Mouse (Mus musculus): ENCODE measurements around the gene Polr2h. TPM values are rescaled to one million over a fixed set of nuclear protein-coding genes. Genes with fewer than 3 reads are reported as not detected.

Gene Polr2h
- polyA plus RNA-seq, 1 experiment, result 60.5 TPM

DNA sequence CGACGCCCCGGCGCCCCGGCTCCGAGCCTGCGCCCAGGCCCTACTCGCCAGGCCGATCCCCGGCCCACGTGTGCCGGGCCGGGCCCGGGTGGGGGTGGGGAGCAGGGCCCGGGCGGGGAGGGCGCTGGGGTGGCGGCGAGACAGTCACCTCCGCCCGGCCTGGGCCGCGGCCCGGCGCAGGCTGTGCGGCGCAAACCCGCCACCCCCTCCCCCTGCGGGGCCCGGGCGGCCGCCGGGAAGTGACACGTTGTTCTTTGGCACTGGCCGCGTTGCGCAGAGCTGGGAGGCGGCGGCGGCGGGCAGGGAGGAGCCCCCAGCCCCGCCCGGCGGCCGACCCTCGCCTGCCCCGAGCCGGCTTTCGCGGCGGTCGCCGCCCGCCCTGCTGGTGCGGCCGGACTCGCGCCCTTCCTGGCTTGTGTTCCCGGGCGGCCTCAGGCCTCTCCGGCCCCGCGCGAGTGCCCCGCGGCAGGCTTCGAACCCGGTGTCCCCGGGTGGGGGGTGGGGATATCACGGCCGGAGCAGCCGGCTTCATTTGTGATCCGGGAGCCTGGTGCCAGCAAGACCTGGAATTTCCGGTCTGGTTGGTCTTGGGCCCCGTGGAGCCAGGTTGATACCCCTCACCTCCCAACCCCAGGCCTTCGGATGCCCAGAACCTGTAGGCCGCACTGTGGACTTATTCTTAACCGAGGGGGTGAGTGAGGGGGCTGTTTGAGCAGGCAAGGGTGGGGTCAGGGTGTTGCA lies 44.3 kb upstream of the Polr2h start:
- Histone ChIP-seq H3K79me2 (ENCODE audit: control insufficient read depth, insufficient read depth) (peaks cover 44% of the 10 kb centered on the region), H3K4me3 (peak overlapping the region; percentile 81), H3K27me3 (ENCODE audit: control insufficient read depth, insufficient read depth, insufficient read length) (no peaks in the 10 kb centered on the region), H3K36me3 (ENCODE audit: control insufficient read depth, insufficient read depth) (peaks cover 9% of the 10 kb centered on the region), H3K4me2 (ENCODE audit: low read depth) (peak overlapping the region; percentile 95), H3ac (ENCODE audit: control insufficient read depth, insufficient read length) (peak overlapping the region; percentile 86)
- TF ChIP-seq MYOG (IDR thresholded peaks at IDR 0.05; ENCODE audit: control insufficient read depth in 1 of 3, insufficient read depth in 1 of 3, insufficient read length in 2 of 3, low read depth in 2 of 3) (no peak), USF1 (IDR thresholded peaks at IDR 0.05; ENCODE audit: low read depth) (no peak), TCF3 (IDR thresholded peaks at IDR 0.05; ENCODE audit: insufficient read length, low read depth) (no peak), MYOD1 (IDR thresholded peaks at IDR 0.05; ENCODE audit: control insufficient read depth in 1 of 3, insufficient read length in 2 of 3, low read depth in 2 of 3) (no peak), POLR2A (IDR thresholded peaks at IDR 0.05; ENCODE audit: insufficient read length, low read depth) (no peak), CEBPB (IDR thresholded peaks at IDR 0.05; ENCODE audit: insufficient read depth, poor library complexity, severe bottlenecking) (no peak), SRF (IDR thresholded peaks at IDR 0.05; ENCODE audit: control insufficient read depth, insufficient read length, low read depth) (no peak), MAX (IDR thresholded peaks at IDR 0.05; ENCODE audit: low read depth) (no peak), REST (IDR thresholded peaks at IDR 0.05; ENCODE audit: insufficient read depth, insufficient read length) (no peak), E2F4 (IDR thresholded peaks at IDR 0.05; ENCODE audit: insufficient read depth) (no peak), POLR2AphosphoS2 (IDR thresholded peaks at IDR 0.05; ENCODE audit: insufficient read length, low read depth) (no peak), TCF12 (IDR thresholded peaks at IDR 0.05; ENCODE audit: insufficient read depth, poor library complexity, severe bottlenecking) (no peak)

DNA sequence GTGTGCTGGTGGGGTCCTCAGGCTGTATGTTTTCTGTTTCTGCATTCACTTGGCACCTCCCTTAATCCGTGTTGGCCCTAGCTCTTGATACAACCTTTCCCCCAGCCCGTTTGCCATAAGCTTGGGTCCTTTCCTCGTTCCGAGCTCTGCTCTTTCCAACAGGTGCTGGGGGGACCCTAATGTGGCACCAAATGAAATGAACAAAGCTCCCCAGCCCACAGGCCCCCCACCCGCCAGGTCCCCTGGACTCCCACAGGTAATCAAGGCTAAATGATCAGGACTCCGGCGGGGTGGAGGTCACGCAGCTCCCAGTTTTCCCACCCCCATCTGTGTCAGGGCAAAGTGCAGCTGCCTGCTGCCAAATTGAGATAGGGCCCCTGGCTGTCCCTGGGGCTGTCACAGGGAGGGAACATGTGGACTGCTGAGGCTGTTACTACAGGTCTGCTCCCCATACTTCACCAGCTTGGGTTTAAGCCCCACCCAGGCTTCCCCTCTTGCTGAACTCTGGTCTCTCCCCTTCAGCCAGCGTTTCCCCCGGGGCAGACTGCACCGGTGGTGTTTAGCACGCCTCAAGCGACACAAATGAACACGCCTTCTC lies 43.7 kb upstream of the Polr2h start:
- H3ac ChIP-seq (ENCODE audit: control insufficient read depth, insufficient read length), result peak overlapping the region; percentile 86
- H3K79me2 ChIP-seq (ENCODE audit: control insufficient read depth, insufficient read depth), result peaks cover 50% of the 10 kb centered on the region
- peaks cover 14% of the 10 kb centered on the region for H3K36me3 ChIP-seq (ENCODE audit: control insufficient read depth, insufficient read depth)
- no peaks in the 10 kb centered on the region for H3K27me3 ChIP-seq (ENCODE audit: control insufficient read depth, insufficient read depth, insufficient read length)
- TF ChIP-seq MYOG (IDR thresholded peaks at IDR 0.05; ENCODE audit: control insufficient read depth in 1 of 3, insufficient read depth in 1 of 3, insufficient read length in 2 of 3, low read depth in 2 of 3) (peak in 1 of 3 experiments; percentile 17), REST (IDR thresholded peaks at IDR 0.05; ENCODE audit: insufficient read depth, insufficient read length) (no peak)
- H3K4me3 ChIP-seq, result peak overlapping the region; percentile 81
- peak overlapping the region; percentile 95 for H3K4me2 ChIP-seq (ENCODE audit: low read depth)

DNA sequence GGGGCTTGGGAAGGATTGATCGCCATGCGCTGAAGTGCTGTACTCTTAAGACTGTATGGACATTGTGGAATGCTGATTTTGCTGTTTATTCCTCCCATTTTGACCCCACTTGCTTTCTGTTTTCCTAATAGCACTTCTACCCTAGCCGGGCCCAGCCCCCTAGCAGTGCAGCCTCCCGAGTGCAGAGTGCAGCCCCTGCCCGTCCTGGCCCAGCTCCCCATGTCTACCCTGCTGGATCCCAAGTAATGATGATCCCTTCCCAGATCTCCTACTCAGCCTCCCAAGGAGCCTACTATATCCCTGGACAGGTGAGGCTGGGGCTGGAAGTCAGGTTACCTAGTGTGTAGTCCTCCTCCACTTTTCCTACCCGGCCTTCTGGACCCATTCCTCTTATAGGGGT lies 42.3 kb upstream of the Polr2h start:
- Histone ChIP-seq H3K79me2 (ENCODE audit: control insufficient read depth, insufficient read depth) (peaks cover 56% of the 10 kb centered on the region), H3K4me3 (peak overlapping the region; percentile 81), H3K36me3 (ENCODE audit: control insufficient read depth, insufficient read depth) (peaks cover 24% of the 10 kb centered on the region), H3K27me3 (ENCODE audit: control insufficient read depth, insufficient read depth, insufficient read length) (no peaks in the 10 kb centered on the region), H3K4me2 (ENCODE audit: low read depth) (peak overlapping the region; percentile 95), H3ac (ENCODE audit: control insufficient read depth, insufficient read length) (no peak overlapping the region)
- TF ChIP-seq POLR2AphosphoS2 (IDR thresholded peaks at IDR 0.05; ENCODE audit: insufficient read length, low read depth), result no peak
- TF ChIP-seq MAX (IDR thresholded peaks at IDR 0.05; ENCODE audit: low read depth), result no peak
- TF ChIP-seq MYOG (IDR thresholded peaks at IDR 0.05; ENCODE audit: control insufficient read depth in 1 of 3, insufficient read depth in 1 of 3, insufficient read length in 2 of 3, low read depth in 2 of 3), result no peak
- no peak for TF ChIP-seq SRF (IDR thresholded peaks at IDR 0.05; ENCODE audit: control insufficient read depth, insufficient read length, low read depth)

DNA sequence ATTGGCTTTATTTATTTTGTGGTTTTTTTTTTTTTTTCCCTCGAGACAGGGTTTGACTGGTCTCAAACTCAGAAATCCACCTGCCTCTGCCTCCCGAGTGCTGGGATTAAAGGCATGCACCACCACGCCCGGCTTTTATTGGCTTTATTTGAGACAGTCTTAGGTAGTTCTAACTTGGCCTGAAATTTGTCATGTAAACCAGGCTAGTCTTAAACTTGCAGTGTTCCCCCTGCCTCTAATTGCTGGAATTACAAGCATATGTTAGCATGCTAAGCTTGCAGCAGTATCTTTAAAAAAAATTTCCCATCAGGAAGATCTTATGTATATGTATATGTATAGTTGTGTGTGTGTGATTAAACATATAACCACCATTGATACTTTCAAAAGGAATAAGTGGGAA lies 40.8 kb upstream of the Polr2h start:
- Histone ChIP-seq H3K4me3 (no peak overlapping the region), H3K4me2 (ENCODE audit: low read depth) (no peak overlapping the region), H3ac (ENCODE audit: control insufficient read depth, insufficient read length) (no peak overlapping the region), H3K36me3 (ENCODE audit: control insufficient read depth, insufficient read depth) (peaks cover 39% of the 10 kb centered on the region), H3K27me3 (ENCODE audit: control insufficient read depth, insufficient read depth, insufficient read length) (no peaks in the 10 kb centered on the region), H3K79me2 (ENCODE audit: control insufficient read depth, insufficient read depth) (peaks cover 56% of the 10 kb centered on the region)
- TF ChIP-seq TCF12 (IDR thresholded peaks at IDR 0.05; ENCODE audit: insufficient read depth, poor library complexity, severe bottlenecking) (no peak), MYOG (IDR thresholded peaks at IDR 0.05; ENCODE audit: control insufficient read depth in 1 of 3, insufficient read depth in 1 of 3, insufficient read length in 2 of 3, low read depth in 2 of 3) (no peak), USF1 (IDR thresholded peaks at IDR 0.05; ENCODE audit: low read depth) (no peak), CEBPB (IDR thresholded peaks at IDR 0.05; ENCODE audit: insufficient read depth, poor library complexity, severe bottlenecking) (no peak), TCF3 (IDR thresholded peaks at IDR 0.05; ENCODE audit: insufficient read length, low read depth) (no peak), POLR2AphosphoS2 (IDR thresholded peaks at IDR 0.05; ENCODE audit: insufficient read length, low read depth) (no peak), POLR2A (IDR thresholded peaks at IDR 0.05; ENCODE audit: insufficient read length, low read depth) (no peak), SRF (IDR thresholded peaks at IDR 0.05; ENCODE audit: control insufficient read depth, insufficient read length, low read depth) (no peak), E2F4 (IDR thresholded peaks at IDR 0.05; ENCODE audit: insufficient read depth) (no peak)

DNA sequence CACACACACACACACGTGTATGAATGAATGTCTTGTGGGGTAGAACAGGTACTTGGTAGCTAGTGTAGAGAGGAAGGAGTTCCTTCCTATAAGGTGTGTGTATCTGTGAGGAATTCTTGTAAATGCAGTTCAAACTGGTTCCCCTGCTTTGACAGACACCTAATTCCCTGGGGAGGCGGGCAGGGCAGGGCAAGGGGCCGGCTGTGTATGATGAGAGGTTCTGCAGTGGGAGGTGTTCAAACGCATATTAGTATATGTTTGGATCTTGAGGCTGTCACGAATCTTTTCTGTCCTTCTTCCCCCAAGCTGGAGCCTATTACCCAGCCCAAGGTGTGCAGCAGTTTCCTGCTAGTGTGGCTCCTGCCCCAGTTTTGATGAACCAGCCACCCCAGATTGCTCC lies 40.1 kb upstream of the Polr2h start:
- no peaks in the 10 kb centered on the region for H3K27me3 ChIP-seq (ENCODE audit: control insufficient read depth, insufficient read depth, insufficient read length)
- H3ac ChIP-seq (ENCODE audit: control insufficient read depth, insufficient read length), result no peak overlapping the region
- TF ChIP-seq SRF (IDR thresholded peaks at IDR 0.05; ENCODE audit: control insufficient read depth, insufficient read length, low read depth), result no peak
- TF ChIP-seq POLR2AphosphoS2 (IDR thresholded peaks at IDR 0.05; ENCODE audit: insufficient read length, low read depth), result no peak
- TF ChIP-seq E2F4 (IDR thresholded peaks at IDR 0.05; ENCODE audit: insufficient read depth), result no peak
- TF ChIP-seq POLR2A (IDR thresholded peaks at IDR 0.05; ENCODE audit: insufficient read length, low read depth), result no peak
- H3K4me2 ChIP-seq (ENCODE audit: low read depth), result peak overlapping the region; percentile 4
- no peak overlapping the region for H3K4me3 ChIP-seq
- H3K36me3 ChIP-seq (ENCODE audit: control insufficient read depth, insufficient read depth), result peaks cover 46% of the 10 kb centered on the region
- peaks cover 56% of the 10 kb centered on the region for H3K79me2 ChIP-seq (ENCODE audit: control insufficient read depth, insufficient read depth)

Measured in myocyte (in vitro differentiated cells).